31 mouse cellular contexts compared by ENCODE assay signal in genomic region chr1:165790461-165791210, GRCm38 (mm10). TPM values are rescaled to one million over a fixed set of nuclear protein-coding genes. Genes with fewer than 3 reads are reported as not detected.
"Had no signal": no experiment of that assay in that cellular context is flagged by ENCODE, and none has a peak within 500 bp of the region (broad histone marks: within the 10 kb centered on the region; RNA-seq: fewer than 3 reads in every experiment).

No protein-coding gene starts in this region.

- H3K4me1 ChIP-seq: heart, embryonic 13.5 days; heart, embryonic 15.5 days; intestine, embryonic 15.5 days; kidney, embryonic 15.5 days had no signal

- DNase-seq: gastrocnemius, adult 2 months; gastrocnemius, postnatal 10 days; gastrocnemius, postnatal 36 days; heart, adult 18-20 months; heart, postnatal 14 days; heart, postnatal 36 days; kidney, adult 18-20 months; kidney, adult 8-10 months; kidney, postnatal 14 days; kidney, postnatal 36 days; layer of hippocampus, adult 9-11 months; layer of hippocampus, postnatal 36 days; left cerebral cortex, postnatal 4 days had no signal

- H3K27me3 ChIP-seq: heart, embryonic 13.5 days; heart, embryonic 15.5 days; intestine, embryonic 15.5 days; kidney, embryonic 15.5 days had no signal

- H3K9ac ChIP-seq: heart, embryonic 13.5 days; heart, embryonic 15.5 days; hindbrain, embryonic 13.5 days; hindbrain, embryonic 15.5 days; intestine, embryonic 15.5 days; kidney, embryonic 15.5 days; limb, embryonic 13.5 days; limb, embryonic 15.5 days; liver, embryonic 12.5 days; liver, embryonic 14.5 days had no signal

- H3K9me3 ChIP-seq: heart, embryonic 13.5 days; heart, embryonic 15.5 days; hindbrain, embryonic 13.5 days; hindbrain, embryonic 15.5 days; intestine, embryonic 15.5 days; kidney, embryonic 15.5 days; limb, embryonic 13.5 days; limb, embryonic 15.5 days; liver, embryonic 12.5 days had no signal

- H3K36me3 ChIP-seq: heart, embryonic 13.5 days; heart, embryonic 15.5 days; hindbrain, embryonic 13.5 days; hindbrain, embryonic 15.5 days; intestine, embryonic 15.5 days; kidney, embryonic 15.5 days; limb, embryonic 13.5 days; limb, embryonic 15.5 days; liver, embryonic 12.5 days had no signal

- H3K4me3 ChIP-seq: gastrocnemius, adult 2 months; heart, embryonic 13.5 days; heart, embryonic 15.5 days; hindbrain, embryonic 13.5 days; hindbrain, embryonic 15.5 days; intestine, embryonic 15.5 days; kidney, embryonic 15.5 days; limb, embryonic 13.5 days; limb, embryonic 15.5 days; liver, embryonic 12.5 days had no signal

- H3K27ac ChIP-seq: gastrocnemius, adult 2 months; heart, embryonic 13.5 days; heart, embryonic 15.5 days; hindbrain, embryonic 13.5 days; hindbrain, embryonic 15.5 days; hindbrain, postnatal 0 days; intestine, embryonic 15.5 days; kidney, embryonic 15.5 days; kidney, postnatal 0 days; limb, embryonic 13.5 days; limb, embryonic 15.5 days; liver, embryonic 12.5 days; liver, embryonic 14.5 days had no signal

RNA-seq across cellular contexts. Expression of gene Cd247, which starts 2.2 kb away (rescaled TPM):
- total RNA-seq: hindbrain, postnatal 0 days; layer of hippocampus, adult 18-20 months; layer of hippocampus, postnatal 14 days; layer of hippocampus, postnatal 36 days; left cerebral cortex, adult 18-20 months; left cerebral cortex, adult 8-10 months; left cerebral cortex, postnatal 10 days; left cerebral cortex, postnatal 25 days had no signal
